19 mouse cellular contexts compared by ENCODE assay signal in genomic region chr9:22837702-22838210, GRCm38 (mm10).
DNase-seq lines count a peak whose midpoint lies in the region; ATAC-seq and TF ChIP-seq lines count a peak whose summit lies in the region.
"Had no signal": no experiment of that assay in that cellular context is flagged by ENCODE, and none has a peak within 500 bp of the region (broad histone marks: within the 10 kb centered on the region; RNA-seq: fewer than 3 reads in every experiment).

No protein-coding gene starts in this region.

- peak overlapping the region; percentile 79 for H3K27ac ChIP-seq in forebrain, embryonic 10.5 days
- no peak overlapping the region for H3K27ac ChIP-seq in forebrain, embryonic 11.5 days (ENCODE audit: low read depth, low read length)
- H3K27ac ChIP-seq in lung, embryonic 14.5 days (ENCODE audit: low read depth) = no peak overlapping the region
- H3K27ac ChIP-seq in CH12.LX (ENCODE audit: insufficient read depth, low read depth) = no peak overlapping the region
- no peak overlapping the region for H3K27ac ChIP-seq in stomach, postnatal 0 days (replicated peaks)

- TF ChIP-seq POLR2A in CH12.LX (IDR thresholded peaks at IDR 0.05; ENCODE audit: low read depth, low read length) = no peak

- no peak overlapping the region for H3K9ac ChIP-seq in forebrain, embryonic 11.5 days (ENCODE audit: low read length)
- H3K9ac ChIP-seq in lung, embryonic 14.5 days = no peak overlapping the region
- no peak overlapping the region for H3K9ac ChIP-seq in CH12.LX (ENCODE audit: insufficient read depth, low read depth)
- H3K9ac ChIP-seq in stomach, postnatal 0 days (ENCODE audit: low read length) = no peak overlapping the region
- H3K9ac ChIP-seq: heart, embryonic 12.5 days had no signal

- in situ Hi-C loops in CH12.LX (cut with MboI; ENCODE audit: low pct_ligation_motif_present, low pct_unique_long_range_greater_than_20kb, low sequenced_read_pairs) = no loop called here

- no peak for TF ChIP-seq CTCF in lung, embryonic 14.5 days (IDR thresholded peaks at IDR 0.05; ENCODE audit: low read depth)
- TF ChIP-seq CTCF in CH12.LX (conservative IDR thresholded peaks at IDR 0.05 in 1 of 2, IDR thresholded peaks at IDR 0.05 in 1 of 2; ENCODE audit: low read depth in 2 of 2, low read length in 2 of 2) = no peak
- no peak for TF ChIP-seq CTCF in stomach, postnatal 0 days (IDR thresholded peaks at IDR 0.05; ENCODE audit: low read depth)

- TF ChIP-seq RAD21 in CH12.LX (IDR thresholded peaks at IDR 0.05; ENCODE audit: low read depth, low read length) = no peak

- no peaks in the 10 kb centered on the region for H3K79me2 ChIP-seq in CH12.LX (replicated peaks; ENCODE audit: control insufficient read depth, extremely low read depth, insufficient read depth, poor library complexity, severe bottlenecking)

- dilution Hi-C loops in CH12.LX (cut with MboI; ENCODE audit: extremely low pct_ligation_motif_present, extremely low pct_unique_long_range_greater_than_20kb, low sequenced_read_pairs) = no loop called here

- H3K9me3 ChIP-seq in forebrain, embryonic 10.5 days = no peaks in the 10 kb centered on the region
- H3K9me3 ChIP-seq in forebrain, embryonic 11.5 days (ENCODE audit: control insufficient read depth, low read length) = no peaks in the 10 kb centered on the region
- no peaks in the 10 kb centered on the region for H3K9me3 ChIP-seq in lung, embryonic 14.5 days (ENCODE audit: low read depth, low read length)
- H3K9me3 ChIP-seq in CH12.LX (replicated peaks; ENCODE audit: low read length) = no peaks in the 10 kb centered on the region
- no peaks in the 10 kb centered on the region for H3K9me3 ChIP-seq in stomach, postnatal 0 days (ENCODE audit: control insufficient read depth, low read length)
- H3K9me3 ChIP-seq: heart, embryonic 12.5 days had no signal

- no peaks in the 10 kb centered on the region for H3K27me3 ChIP-seq in forebrain, embryonic 10.5 days (ENCODE audit: poor library complexity, severe bottlenecking)
- no peaks in the 10 kb centered on the region for H3K27me3 ChIP-seq in forebrain, embryonic 11.5 days (ENCODE audit: control insufficient read depth, insufficient read depth, low read length)
- no peaks in the 10 kb centered on the region for H3K27me3 ChIP-seq in lung, embryonic 14.5 days (ENCODE audit: insufficient read depth, low read length)
- no peaks in the 10 kb centered on the region for H3K27me3 ChIP-seq in CH12.LX (replicated peaks)
- no peaks in the 10 kb centered on the region for H3K27me3 ChIP-seq in stomach, postnatal 0 days (ENCODE audit: control insufficient read depth, insufficient read depth, low read length)
- H3K27me3 ChIP-seq: heart, embryonic 12.5 days had no signal

- no peak overlapping the region for H3K4me3 ChIP-seq in forebrain, embryonic 10.5 days
- H3K4me3 ChIP-seq in forebrain, embryonic 11.5 days (ENCODE audit: low read depth, low read length) = no peak overlapping the region
- no peak overlapping the region for H3K4me3 ChIP-seq in lung, embryonic 14.5 days (ENCODE audit: low read depth, low read length)
- H3K4me3 ChIP-seq in CH12.LX (replicated peaks in 1 of 3; ENCODE audit: low read depth in 2 of 3, low read length in 2 of 3, poor library complexity in 1 of 3) = no peak overlapping the region
- no peak overlapping the region for H3K4me3 ChIP-seq in stomach, postnatal 0 days (ENCODE audit: low read depth, low read length)
- H3K4me3 ChIP-seq: heart, embryonic 12.5 days had no signal

- ATAC-seq in forebrain, embryonic 11.5 days (replicated peaks; ENCODE audit: low FRiP score) = no peak
- peak; percentile 39; the same call in 1 of the 2 replicates for ATAC-seq in lung, embryonic 14.5 days (ENCODE audit: insufficient read depth)
- ATAC-seq in stomach, postnatal 0 days (ENCODE audit: low FRiP score, low TSS enrichment) = no peak
- ATAC-seq: activated CD4-positive, CD25-positive, alpha-beta regulatory T cell, adult 4 months; intestine, postnatal 0 days; midbrain, embryonic 16.5 days had no signal

- no peak for TF ChIP-seq EP300 in CH12.LX (IDR thresholded peaks at IDR 0.05; ENCODE audit: low read length)
- TF ChIP-seq EP300 in stomach, postnatal 0 days (optimal IDR thresholded peaks at IDR 0.05) = no peak

- WGBS in forebrain, embryonic 10.5 days = 22% methylated on average over 4 of the region's 4 CpGs
- WGBS in forebrain, embryonic 11.5 days = 23% methylated on average over 4 of the region's 4 CpGs
- 25% methylated on average over 4 of the region's 4 CpGs for WGBS in lung, embryonic 14.5 days
- 48% methylated on average over 4 of the region's 4 CpGs for WGBS in stomach, postnatal 0 days

- H3K4me2 ChIP-seq in forebrain, embryonic 11.5 days (ENCODE audit: low read depth, low read length, severe bottlenecking) = no peak overlapping the region
- H3K4me2 ChIP-seq in lung, embryonic 14.5 days = no peak overlapping the region
- H3K4me2 ChIP-seq in CH12.LX (ENCODE audit: insufficient read depth, low read depth, poor library complexity, severe bottlenecking) = no peak overlapping the region
- H3K4me2 ChIP-seq in stomach, postnatal 0 days (replicated peaks; ENCODE audit: low read depth) = no peak overlapping the region
- H3K4me2 ChIP-seq: heart, embryonic 12.5 days; liver, embryonic 11.5 days had no signal

- peaks cover 30% of the 10 kb centered on the region for H3K4me1 ChIP-seq in forebrain, embryonic 10.5 days
- peaks cover 5% of the 10 kb centered on the region; the same call in 1 of the 2 replicates for H3K4me1 ChIP-seq in forebrain, embryonic 11.5 days (replicated peaks; ENCODE audit: control insufficient read depth, insufficient read depth, low read length)
- H3K4me1 ChIP-seq in lung, embryonic 14.5 days (ENCODE audit: insufficient read depth) = peaks cover 4% of the 10 kb centered on the region; the same call in 1 of the 2 replicates
- peaks cover 3 to 33% of the 10 kb centered on the region in 2 experiments for H3K4me1 ChIP-seq in CH12.LX (ENCODE audit: control insufficient read depth in 1 of 2, insufficient read depth in 2 of 2)
- H3K4me1 ChIP-seq in stomach, postnatal 0 days (replicated peaks; ENCODE audit: control insufficient read depth, insufficient read depth) = no peaks in the 10 kb centered on the region

- no peak for DNase-seq in forebrain, embryonic 10.5 days (ENCODE audit: extremely low spot score, low spot score)
- DNase-seq in forebrain, embryonic 11.5 days (ENCODE audit: low spot score) = no peak
- DNase-seq in lung, embryonic 14.5 days = no peak
- no peak for DNase-seq in lung, adult 18-20 months
- DNase-seq in CH12.LX (ENCODE audit: extremely low read depth) (no peak), ZHBTc4 (ENCODE audit: low read depth, low spot score) (peak; percentile 89)
- no peak for DNase-seq in cerebellum, adult 9-10 months
- no peak for DNase-seq in stomach, postnatal 0 days (ENCODE audit: low spot score)
- DNase-seq: cerebellum, postnatal 36 days; gastrocnemius, postnatal 25 days; heart, postnatal 36 days; kidney, postnatal 10 days; lung, postnatal 36 days; thymus, adult 18-20 months had no signal

- H3K36me3 ChIP-seq in forebrain, embryonic 10.5 days (replicated peaks) = no peaks in the 10 kb centered on the region
- no peaks in the 10 kb centered on the region for H3K36me3 ChIP-seq in forebrain, embryonic 11.5 days (ENCODE audit: control insufficient read depth, insufficient read depth, low read length)
- no peaks in the 10 kb centered on the region for H3K36me3 ChIP-seq in lung, embryonic 14.5 days (ENCODE audit: insufficient read depth)
- no peaks in the 10 kb centered on the region for H3K36me3 ChIP-seq in CH12.LX (replicated peaks in 1 of 2; ENCODE audit: control insufficient read depth in 1 of 2, insufficient read depth in 1 of 2, low read length in 1 of 2)
- H3K36me3 ChIP-seq in stomach, postnatal 0 days (ENCODE audit: control insufficient read depth, insufficient read depth, low read length) = no peaks in the 10 kb centered on the region
- H3K36me3 ChIP-seq: heart, embryonic 12.5 days had no signal

TF ChIP-seq in CH12.LX, 34 proteins besides CTCF, POLR2A, EP300 and RAD21:
- no peak for TF ChIP-seq CHD1 (IDR thresholded peaks at IDR 0.05; ENCODE audit: low read depth, low read length)
- TF ChIP-seq CHD2 (IDR thresholded peaks at IDR 0.05; ENCODE audit: low read length) = peak; percentile 25; the same call in 1 of the 2 replicates
TF ChIP-seq in CH12.LX: peak in this region for 1.
